Mouse (Mus musculus): Measurements from ENCODE around the gene Cyct. TPM values are rescaled to one million over a fixed set of nuclear protein-coding genes. Genes with fewer than 3 reads are reported as not detected.

The Cyct gene
- polyA plus RNA-seq, 1 experiment from 2014 or later: not detected

DNA sequence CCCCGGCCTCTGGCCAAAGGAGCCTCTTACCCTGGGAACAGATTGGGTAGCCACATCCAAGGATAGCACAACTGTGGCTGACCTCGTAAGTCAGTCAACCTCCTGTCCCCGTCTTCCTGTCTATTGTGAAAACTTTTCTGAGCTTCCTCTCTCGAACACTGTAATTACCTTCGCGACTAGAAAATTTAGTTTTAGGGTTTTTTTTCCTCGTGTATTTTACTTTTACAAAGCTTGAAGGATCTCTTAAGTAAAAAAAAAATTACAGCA lies 10.3 kb upstream of the Cyct start:
- H3K4me1 ChIP-seq: peaks cover 11% of the 10 kb centered on the region; the same call in 1 of the 2 replicates
- peaks cover 20% of the 10 kb centered on the region; the same call in 1 of the 2 replicates for H3K36me3 ChIP-seq
- H3K4me2 ChIP-seq (replicated peaks): peak overlapping the region; percentile 92
- no peak overlapping the region for H3K27ac ChIP-seq (replicated peaks)
- ATAC-seq (ENCODE audit: insufficient number of reproducible peaks, low FRiP score, low TSS enrichment, low read depth): no peak
- no peaks in the 10 kb centered on the region for H3K9me3 ChIP-seq (replicated peaks)
- peak overlapping the region; percentile 95 for H3K4me3 ChIP-seq (replicated peaks)
- H3K27me3 ChIP-seq: no peaks in the 10 kb centered on the region
- peak overlapping the region; percentile 84 for H3K9ac ChIP-seq
- WGBS: under 1% methylated on average over 7 of the region's 7 CpGs

DNA sequence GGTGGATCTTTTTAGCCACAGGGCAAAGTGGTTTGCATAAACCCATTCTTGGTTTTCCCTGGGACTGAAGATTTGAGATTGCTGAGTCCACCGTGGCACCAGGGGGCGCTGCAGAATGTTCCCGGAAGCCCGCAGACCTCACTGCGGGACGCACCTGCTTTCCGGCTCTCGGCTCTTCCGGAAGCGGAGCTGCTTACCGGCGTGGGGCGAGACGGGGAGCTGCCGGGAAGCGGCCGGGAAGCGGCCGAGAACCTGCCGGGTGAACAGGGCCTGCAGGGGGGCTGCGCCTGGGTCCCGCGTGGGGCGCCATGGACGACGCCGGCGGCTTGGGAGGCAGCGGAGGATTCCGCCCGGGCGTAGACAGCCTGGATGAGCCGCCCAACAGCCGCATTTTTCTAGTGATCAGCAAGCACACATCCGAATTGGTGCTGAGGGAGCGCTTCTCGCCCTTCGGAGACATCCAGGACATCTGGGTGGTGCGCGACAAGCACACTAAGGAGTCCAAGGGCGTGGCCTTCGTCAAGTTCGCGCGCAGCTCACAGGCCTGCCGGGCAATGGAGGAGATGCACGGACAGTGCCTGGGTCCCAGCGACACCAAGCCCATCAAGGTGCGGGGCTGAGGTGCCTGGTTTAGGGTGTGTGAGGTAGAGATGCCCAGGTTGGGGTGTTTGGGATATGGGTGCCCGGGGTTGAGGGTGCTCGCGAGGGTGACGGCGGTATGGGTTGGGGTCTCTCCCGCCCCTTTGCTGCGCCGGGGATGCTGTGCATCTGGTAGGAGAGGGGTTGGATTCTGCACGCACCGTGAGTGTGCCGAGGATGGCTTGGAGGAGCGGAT lies 9.8 kb upstream of the Cyct start, which contains the start of gene Rbm45:
Gene Rbm45, plus strand, starts transcription at position 164 of the 835 bp plus-strand sequence.
- H3K27me3 ChIP-seq: no peaks in the 10 kb centered on the region
- H3K4me3 ChIP-seq (replicated peaks): peak within 1 kb of the TSS; percentile 95
- H3K9me3 ChIP-seq (replicated peaks): no peaks in the 10 kb centered on the region
- peaks cover 11% of the 10 kb centered on the region; the same call in 1 of the 2 replicates for H3K4me1 ChIP-seq
- peak within 1 kb of the TSS; percentile 61; the same call in 1 of the 2 replicates for H3K27ac ChIP-seq (replicated peaks)
- ATAC-seq (ENCODE audit: insufficient number of reproducible peaks, low FRiP score, low TSS enrichment, low read depth): peak; percentile 82
- peak within 1 kb of the TSS; percentile 92 for H3K4me2 ChIP-seq (replicated peaks)
- H3K9ac ChIP-seq: peak within 1 kb of the TSS; percentile 84
- WGBS: under 1% methylated on average over 61 of the region's 61 CpGs
- peaks cover 19% of the 10 kb centered on the region; the same call in 1 of the 2 replicates for H3K36me3 ChIP-seq

DNA sequence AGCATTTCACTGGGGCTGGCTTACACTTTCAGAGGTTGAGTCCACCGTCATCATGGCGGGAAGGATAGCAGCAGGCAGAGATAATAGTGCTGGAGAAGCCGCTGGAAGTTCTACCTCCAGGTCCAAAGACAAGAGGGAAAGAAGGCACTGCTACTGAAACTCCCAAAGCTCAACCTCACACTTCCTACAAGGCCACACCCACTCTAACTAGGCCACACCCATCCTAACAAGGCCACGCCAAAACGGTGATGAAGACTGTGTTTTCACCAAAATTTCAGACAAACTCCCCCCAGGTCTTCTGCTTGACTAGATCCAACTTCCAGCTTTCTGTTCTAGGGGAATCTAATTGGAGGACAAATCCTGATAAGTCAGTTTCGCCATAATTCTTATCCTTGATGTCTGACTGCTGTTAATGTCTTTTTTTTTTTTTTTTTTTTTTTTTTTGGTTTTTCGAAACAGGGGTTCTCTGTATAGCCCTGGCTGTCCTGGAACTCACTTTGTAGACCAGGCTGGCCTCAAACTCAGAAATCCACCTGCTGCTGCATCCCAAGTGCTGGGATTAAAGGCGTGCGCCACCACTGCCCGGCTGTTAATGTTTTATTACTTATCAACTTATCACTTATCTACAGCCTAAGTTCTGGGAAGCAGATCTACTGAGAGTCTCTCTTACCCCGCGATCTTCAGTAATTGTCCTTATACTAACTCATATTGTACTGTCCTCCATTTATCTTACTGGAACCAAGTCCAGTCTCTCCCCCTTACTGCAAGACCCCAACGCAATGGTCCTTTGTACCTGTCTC lies 8.8 kb upstream of the Cyct start:
- Histone ChIP-seq H3K36me3 (peaks cover 12% of the 10 kb centered on the region; the same call in 1 of the 2 replicates), H3K9me3 (replicated peaks) (no peaks in the 10 kb centered on the region), H3K4me1 (peaks cover 11% of the 10 kb centered on the region; the same call in 1 of the 2 replicates), H3K4me2 (replicated peaks) (no peak overlapping the region), H3K27me3 (no peaks in the 10 kb centered on the region), H3K4me3 (replicated peaks) (peak overlapping the region; percentile 95), H3K27ac (replicated peaks) (no peak overlapping the region), H3K9ac (no peak overlapping the region)
- 74% methylated on average over 13 of the region's 13 CpGs for WGBS
- no peak for ATAC-seq (ENCODE audit: insufficient number of reproducible peaks, low FRiP score, low TSS enrichment, low read depth)

GRCm38 (mm10) chr2:76367188-76367922 lies 7.1 kb upstream of the Cyct start:
- no peak overlapping the region for H3K4me2 ChIP-seq (replicated peaks)
- no peaks in the 10 kb centered on the region for H3K9me3 ChIP-seq (replicated peaks)
- peaks cover 11% of the 10 kb centered on the region; the same call in 1 of the 2 replicates for H3K4me1 ChIP-seq
- H3K36me3 ChIP-seq: no peaks in the 10 kb centered on the region
- no peak overlapping the region for H3K4me3 ChIP-seq (replicated peaks)
- no peak overlapping the region for H3K27ac ChIP-seq (replicated peaks)
- no peak overlapping the region for H3K9ac ChIP-seq
- 19% methylated on average over 9 of the region's 9 CpGs for WGBS
- no peaks in the 10 kb centered on the region for H3K27me3 ChIP-seq
- no peak for ATAC-seq (ENCODE audit: insufficient number of reproducible peaks, low FRiP score, low TSS enrichment, low read depth)

GRCm38 (mm10) chr2:76365811-76366210 lies 5.6 kb upstream of the Cyct start:
- peaks cover 6% of the 10 kb centered on the region; the same call in 1 of the 2 replicates for H3K4me1 ChIP-seq
- WGBS: 72% methylated on average over 4 of the region's 4 CpGs
- H3K36me3 ChIP-seq: no peaks in the 10 kb centered on the region
- H3K9ac ChIP-seq: no peak overlapping the region
- no peaks in the 10 kb centered on the region for H3K27me3 ChIP-seq
- H3K4me3 ChIP-seq (replicated peaks): no peak overlapping the region
- no peaks in the 10 kb centered on the region for H3K9me3 ChIP-seq (replicated peaks)
- H3K27ac ChIP-seq (replicated peaks): no peak overlapping the region
- no peak overlapping the region for H3K4me2 ChIP-seq (replicated peaks)
- no peak for ATAC-seq (ENCODE audit: insufficient number of reproducible peaks, low FRiP score, low TSS enrichment, low read depth)

- no peak for ATAC-seq (ENCODE audit: insufficient number of reproducible peaks, low FRiP score, low TSS enrichment, low read depth)
- Histone ChIP-seq H3K4me1 (no peaks in the 10 kb centered on the region), H3K27ac (replicated peaks) (no peak overlapping the region), H3K9ac (no peak overlapping the region), H3K36me3 (no peaks in the 10 kb centered on the region), H3K27me3 (no peaks in the 10 kb centered on the region), H3K9me3 (replicated peaks) (no peaks in the 10 kb centered on the region), H3K4me3 (replicated peaks) (no peak overlapping the region), H3K4me2 (replicated peaks) (no peak overlapping the region)
- WGBS: 44% methylated on average over 2 of the region's 2 CpGs
Observed at GRCm38 (mm10) chr2:76362111-76362510, 1.9 kb upstream of the Cyct start.

DNA sequence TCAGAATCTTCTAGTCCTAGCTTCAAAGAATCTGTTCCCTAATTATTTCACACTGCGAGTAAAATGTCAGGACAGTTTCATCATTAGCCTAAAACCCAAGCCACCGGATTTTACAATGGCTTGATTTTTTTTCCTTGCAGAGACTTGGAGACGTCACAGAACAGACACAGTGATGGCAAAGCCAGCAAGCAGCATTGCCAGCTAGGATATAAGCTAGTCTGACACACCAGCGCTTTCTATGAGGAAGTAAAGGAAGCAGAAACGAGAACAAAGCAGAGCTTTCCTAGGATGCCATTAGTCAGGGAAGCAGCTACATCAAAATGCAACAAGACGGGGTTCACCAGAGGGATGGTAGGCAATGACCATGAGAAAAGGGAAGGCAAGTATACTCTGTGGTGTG lies 12.4 kb downstream of the Cyct start:
- Histone ChIP-seq H3K27ac (replicated peaks) (no peak overlapping the region), H3K4me1 (no peaks in the 10 kb centered on the region), H3K4me2 (replicated peaks) (no peak overlapping the region), H3K9me3 (replicated peaks) (no peaks in the 10 kb centered on the region), H3K9ac (no peak overlapping the region), H3K36me3 (no peaks in the 10 kb centered on the region), H3K4me3 (replicated peaks) (no peak overlapping the region), H3K27me3 (no peaks in the 10 kb centered on the region)
- no peak for ATAC-seq (ENCODE audit: insufficient number of reproducible peaks, low FRiP score, low TSS enrichment, low read depth)
- WGBS: 72% methylated on average over 6 of the region's 6 CpGs

DNA sequence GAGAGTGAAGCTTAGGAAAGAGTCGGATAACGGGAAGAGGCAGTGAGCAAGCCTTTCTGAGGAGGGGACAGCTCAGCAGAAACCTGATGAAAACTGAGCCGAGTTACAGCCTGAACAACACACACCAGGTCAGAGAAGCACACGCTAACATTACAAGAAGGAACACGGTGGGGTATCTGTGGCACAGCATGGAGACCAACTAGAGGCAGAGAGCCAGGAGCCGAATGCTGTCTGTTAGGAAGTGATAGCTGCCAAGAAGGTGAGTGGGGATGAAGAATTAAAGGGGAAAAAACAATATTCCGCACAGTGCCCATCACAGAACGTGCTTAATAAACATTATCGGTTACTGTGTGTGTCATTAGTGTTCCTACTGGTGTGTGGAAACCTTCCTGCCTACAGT lies 18.1 kb downstream of the Cyct start:
- Histone ChIP-seq H3K4me1 (peaks cover 6% of the 10 kb centered on the region), H3K9me3 (replicated peaks) (no peaks in the 10 kb centered on the region), H3K27ac (replicated peaks) (no peak overlapping the region), H3K4me3 (replicated peaks) (no peak overlapping the region), H3K4me2 (replicated peaks) (no peak overlapping the region), H3K9ac (no peak overlapping the region), H3K27me3 (peaks cover 15% of the 10 kb centered on the region; the same call in 1 of the 2 replicates), H3K36me3 (no peaks in the 10 kb centered on the region)
- ATAC-seq (ENCODE audit: insufficient number of reproducible peaks, low FRiP score, low TSS enrichment, low read depth): no peak
- WGBS: 88% methylated on average over 9 of the region's 9 CpGs

- H3K4me2 ChIP-seq (replicated peaks): peak within 1 kb of the TSS; percentile 95
- H3K9me3 ChIP-seq (replicated peaks): no peaks in the 10 kb centered on the region
- ATAC-seq (ENCODE audit: insufficient number of reproducible peaks, low FRiP score, low TSS enrichment, low read depth): peak; percentile 39; the same call in 1 of the 2 replicates
- H3K27ac ChIP-seq (replicated peaks): no peak within 1 kb of the TSS
- H3K27me3 ChIP-seq: peaks cover 15% of the 10 kb centered on the region; the same call in 1 of the 2 replicates
- H3K9ac ChIP-seq: no peak within 1 kb of the TSS
- peaks cover 6% of the 10 kb centered on the region for H3K4me1 ChIP-seq
- H3K36me3 ChIP-seq: no peaks in the 10 kb centered on the region
- 15% methylated on average over 41 of the region's 41 CpGs for WGBS
- H3K4me3 ChIP-seq (replicated peaks): peak within 1 kb of the TSS; percentile 47
Observed at GRCm38 (mm10) chr2:76338215-76339156, 21.8 kb downstream of the Cyct start, which contains the start of gene Pde11a. Gene Pde11a, minus strand, starts transcription at chr2:76338774.

- WGBS: 81% methylated on average over 5 of the region's 5 CpGs
- peaks cover 15% of the 10 kb centered on the region; the same call in 1 of the 2 replicates for H3K27me3 ChIP-seq
- no peak overlapping the region for H3K4me2 ChIP-seq (replicated peaks)
- H3K4me1 ChIP-seq: peaks cover 6% of the 10 kb centered on the region
- H3K9ac ChIP-seq: no peak overlapping the region
- ATAC-seq (ENCODE audit: insufficient number of reproducible peaks, low FRiP score, low TSS enrichment, low read depth): no peak
- H3K9me3 ChIP-seq (replicated peaks): no peaks in the 10 kb centered on the region
- H3K27ac ChIP-seq (replicated peaks): no peak overlapping the region
- H3K36me3 ChIP-seq: no peaks in the 10 kb centered on the region
- no peak overlapping the region for H3K4me3 ChIP-seq (replicated peaks)
Observed at GRCm38 (mm10) chr2:76334596-76334995, 25.7 kb downstream of the Cyct start.
